Mouse (Mus musculus) skeletal muscle tissue, adult 2 months (tissue): ENCODE data around the gene Mov10.
A peak's percentile ranks its signal among the peaks of the same experiment; 100 is the strongest.

ENCODE experiments used
- DNase-seq: peaks from one replicate; pipeline ENCODE4 v3.0.0-alpha.2; 2012; ENCODE audit warnings: low read depth, low spot score

Mov10 gene

DNA sequence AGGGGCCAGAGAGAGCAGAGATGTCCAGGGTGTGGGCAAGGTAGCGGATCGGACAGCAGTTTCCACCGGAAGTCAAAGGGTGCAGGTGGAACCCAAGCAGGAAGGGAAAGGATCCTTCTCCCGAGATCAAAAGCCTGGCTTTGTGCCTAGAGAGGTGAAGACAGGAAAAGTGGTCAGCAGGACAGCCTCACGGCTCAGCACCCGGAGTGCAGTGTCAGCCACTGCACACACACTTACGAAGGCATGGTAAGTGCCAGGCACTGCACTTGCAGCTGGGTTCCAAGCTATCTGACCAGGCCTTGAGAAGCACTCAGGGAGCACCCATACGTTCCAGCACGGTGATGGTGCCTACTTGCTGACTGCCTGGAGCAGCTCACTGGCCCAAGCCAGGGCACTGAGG is 12.8 kb downstream of the Mov10 start:
- no peak for DNase-seq

DNA sequence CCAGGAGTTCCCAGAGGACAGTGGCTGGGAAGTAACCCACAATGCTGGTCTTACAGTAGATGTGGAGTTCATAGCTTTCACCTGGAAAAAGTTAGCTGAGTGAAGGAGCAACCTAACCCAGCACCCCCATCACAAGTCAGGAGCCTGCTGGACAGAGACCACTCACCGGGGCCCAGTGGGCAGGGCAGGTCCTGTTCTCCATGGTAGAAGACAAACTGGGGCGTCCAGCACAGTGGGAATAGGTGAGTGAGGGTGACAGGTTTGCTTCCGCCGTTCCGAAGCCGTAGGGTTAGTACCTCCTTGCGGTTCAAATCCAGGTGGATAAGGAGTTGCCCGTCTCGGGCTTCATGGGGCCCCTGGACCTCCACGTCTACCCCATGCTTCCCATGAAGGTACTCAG is 14.1 kb downstream of the Mov10 start:
- DNase-seq = no peak

DNA sequence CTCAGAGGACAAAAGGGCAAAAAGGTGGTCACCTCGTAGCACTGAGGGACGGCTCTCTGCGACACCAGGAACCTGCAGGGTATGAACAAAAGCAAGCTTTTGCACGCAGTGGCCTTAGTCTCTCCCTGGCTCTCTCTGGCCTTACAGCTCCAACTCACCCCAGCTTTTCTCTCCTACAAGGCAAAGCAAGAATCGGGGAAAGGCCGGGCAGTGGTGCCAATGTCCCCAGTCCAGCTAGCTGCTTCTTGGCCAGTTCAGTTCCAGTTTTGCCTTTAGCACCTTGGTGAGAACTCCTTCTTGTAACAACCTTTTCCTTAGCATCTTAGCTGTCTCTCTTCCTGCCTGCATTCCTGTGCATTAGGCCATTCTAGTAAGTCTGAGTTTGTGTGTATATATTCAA is 16.9 kb downstream of the Mov10 start:
- DNase-seq = no peak

DNA sequence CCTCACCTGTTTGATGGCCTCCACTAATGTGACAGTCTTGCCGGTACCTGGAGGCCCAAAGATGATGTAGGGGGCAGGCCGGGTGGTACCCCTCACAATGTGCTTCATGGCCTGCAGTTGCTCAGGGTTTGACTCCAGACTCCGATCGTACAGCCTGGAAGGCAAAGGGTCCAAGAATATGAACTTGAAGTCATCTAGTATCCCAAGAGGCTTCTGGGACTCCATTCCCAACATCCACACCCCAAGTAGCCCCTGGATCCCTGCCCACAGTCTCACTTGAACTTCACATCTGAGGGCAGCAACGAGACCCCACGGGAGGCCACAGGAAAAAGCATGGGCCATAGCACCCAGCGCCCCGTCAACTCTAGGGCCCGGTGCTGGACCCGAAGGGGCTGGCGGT is 17.7 kb downstream of the Mov10 start:
- no peak for DNase-seq

DNA sequence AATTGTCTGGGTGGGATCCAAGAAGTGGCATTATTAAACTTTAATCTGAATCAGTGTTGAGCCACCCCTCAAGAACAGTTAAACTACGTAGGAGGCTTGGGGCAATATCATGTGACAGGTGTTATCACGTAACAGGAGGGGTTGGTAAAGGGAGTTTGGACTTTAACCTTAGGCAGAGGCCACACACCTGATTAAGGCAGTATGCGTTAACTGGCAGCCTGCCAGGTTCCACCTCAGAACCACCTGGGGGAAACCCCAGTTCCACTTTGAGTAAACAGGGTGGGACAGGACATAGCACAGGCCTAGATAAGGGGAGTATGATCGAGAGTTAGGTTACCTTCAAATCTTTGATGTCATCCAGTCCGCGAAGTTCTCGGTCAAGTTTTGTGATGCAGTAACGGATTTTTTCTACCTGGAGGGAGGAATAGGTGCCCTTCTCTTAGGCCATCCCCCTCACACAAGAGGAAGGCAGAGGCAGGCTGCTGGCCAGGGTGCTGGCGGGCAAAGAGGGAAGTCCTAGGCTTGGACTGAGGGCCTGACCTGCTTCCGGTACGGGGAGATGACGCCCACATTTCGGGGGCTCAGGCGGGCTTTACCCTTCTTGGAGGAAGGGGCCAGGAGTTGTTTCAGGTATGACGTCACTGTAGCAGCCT is 21.8 kb downstream of the Mov10 start:
- DNase-seq = no peak

DNA sequence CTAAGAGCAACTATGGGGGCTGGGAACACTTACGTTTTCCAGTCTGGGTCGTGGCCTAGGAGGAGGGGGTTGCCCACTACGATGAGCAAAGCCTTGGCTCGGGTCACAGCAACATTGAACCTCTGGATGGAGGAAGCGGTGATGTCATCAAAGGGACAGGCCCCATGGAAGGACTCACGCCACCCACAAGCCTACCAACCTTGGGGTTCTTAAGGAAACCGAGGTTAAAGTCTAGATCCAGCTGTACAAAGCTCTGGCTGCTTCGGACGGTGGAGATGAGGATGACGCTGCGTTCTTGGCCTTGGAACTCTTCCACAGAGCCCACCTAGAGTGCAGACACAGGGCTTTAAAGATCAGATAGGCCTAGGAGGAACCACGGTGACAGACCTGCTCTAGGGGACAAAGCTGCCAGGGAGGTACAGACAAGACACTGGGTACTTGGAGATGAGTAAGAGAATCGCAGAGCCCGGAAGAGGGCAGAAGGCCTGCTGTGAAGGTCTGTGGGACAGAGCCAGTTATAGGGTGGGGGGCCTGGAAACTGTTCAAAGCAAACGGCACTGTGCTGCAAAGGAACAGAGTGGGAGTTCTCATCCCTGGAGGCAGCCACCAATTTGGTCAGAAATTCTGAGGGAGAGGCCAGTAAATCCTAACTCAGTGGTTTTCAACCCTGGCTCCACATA is 22.6 kb downstream of the Mov10 start:
- DNase-seq = no peak

DNA sequence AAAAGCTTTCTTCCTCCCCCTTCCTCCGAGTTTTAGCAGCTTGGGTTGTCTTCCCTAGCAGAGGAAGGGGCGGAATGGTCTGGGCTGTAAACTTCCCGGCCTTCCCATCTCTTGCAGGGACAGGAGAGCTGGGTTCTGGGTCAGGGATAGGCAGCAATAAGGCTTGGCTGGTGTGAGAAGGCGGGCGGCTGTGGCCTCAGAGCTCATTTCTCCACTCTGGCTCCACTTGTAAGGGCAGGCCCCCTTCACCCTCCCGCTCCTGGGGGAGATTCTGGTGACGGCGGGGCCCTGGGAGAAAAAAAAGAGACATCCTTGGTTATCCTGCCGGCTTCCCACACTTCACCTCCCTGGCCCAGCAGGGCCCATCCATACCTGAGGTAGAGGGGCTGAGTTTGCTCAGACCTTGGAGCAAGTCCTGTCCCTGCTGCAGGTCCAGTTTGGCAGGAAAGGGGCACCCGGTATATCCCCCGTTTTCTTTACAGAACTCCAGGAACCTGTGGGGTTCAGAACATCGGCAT is 23.4 kb downstream of the Mov10 start:
- DNase-seq = no peak

DNA sequence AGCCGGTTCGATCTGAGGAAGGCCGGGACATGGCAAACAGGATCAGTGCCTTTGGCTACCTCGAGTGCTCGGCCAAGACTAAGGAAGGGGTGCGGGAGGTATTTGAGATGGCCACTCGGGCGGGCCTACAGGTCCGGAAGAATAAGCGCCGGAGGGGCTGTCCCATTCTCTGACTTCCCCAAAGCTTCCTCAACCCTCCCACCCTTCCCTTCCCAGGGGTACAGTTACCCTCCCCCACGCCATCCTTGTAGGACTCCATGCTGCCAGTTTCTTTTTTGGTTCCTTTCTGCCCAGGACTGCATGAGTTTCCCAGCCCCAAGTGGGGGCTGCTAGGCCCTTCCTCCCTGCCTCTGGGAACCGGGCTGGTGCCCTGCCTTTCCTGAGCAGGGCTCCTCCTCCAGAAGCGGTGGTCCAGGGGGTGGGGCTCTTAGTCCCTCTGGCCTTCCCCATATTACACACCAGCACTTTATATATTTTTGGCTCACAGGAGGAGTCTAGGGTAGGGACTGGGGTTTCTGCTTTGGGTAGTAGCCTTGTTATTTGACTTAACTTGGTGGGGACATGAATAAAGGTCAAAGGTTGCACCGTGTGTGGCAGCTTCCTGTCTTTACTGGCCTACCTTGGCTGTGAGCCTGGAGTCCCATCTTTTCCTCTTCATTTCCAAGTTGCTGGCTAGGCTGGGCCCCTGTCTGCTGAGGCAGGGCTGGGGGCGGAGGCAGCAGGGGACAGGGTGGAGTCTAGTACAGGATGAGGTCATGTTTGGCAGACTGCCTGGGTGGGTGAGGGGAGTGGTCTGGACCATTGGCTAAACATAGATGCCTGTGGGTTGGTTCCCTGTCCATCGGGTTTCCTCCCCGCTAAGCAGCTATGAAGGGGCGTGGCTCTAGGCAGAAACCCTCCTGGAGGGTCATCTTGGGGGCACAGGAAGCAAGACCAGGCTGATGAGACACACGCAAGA is 24.2 kb downstream of the Mov10 start:
- peak; percentile 84 for DNase-seq

DNA sequence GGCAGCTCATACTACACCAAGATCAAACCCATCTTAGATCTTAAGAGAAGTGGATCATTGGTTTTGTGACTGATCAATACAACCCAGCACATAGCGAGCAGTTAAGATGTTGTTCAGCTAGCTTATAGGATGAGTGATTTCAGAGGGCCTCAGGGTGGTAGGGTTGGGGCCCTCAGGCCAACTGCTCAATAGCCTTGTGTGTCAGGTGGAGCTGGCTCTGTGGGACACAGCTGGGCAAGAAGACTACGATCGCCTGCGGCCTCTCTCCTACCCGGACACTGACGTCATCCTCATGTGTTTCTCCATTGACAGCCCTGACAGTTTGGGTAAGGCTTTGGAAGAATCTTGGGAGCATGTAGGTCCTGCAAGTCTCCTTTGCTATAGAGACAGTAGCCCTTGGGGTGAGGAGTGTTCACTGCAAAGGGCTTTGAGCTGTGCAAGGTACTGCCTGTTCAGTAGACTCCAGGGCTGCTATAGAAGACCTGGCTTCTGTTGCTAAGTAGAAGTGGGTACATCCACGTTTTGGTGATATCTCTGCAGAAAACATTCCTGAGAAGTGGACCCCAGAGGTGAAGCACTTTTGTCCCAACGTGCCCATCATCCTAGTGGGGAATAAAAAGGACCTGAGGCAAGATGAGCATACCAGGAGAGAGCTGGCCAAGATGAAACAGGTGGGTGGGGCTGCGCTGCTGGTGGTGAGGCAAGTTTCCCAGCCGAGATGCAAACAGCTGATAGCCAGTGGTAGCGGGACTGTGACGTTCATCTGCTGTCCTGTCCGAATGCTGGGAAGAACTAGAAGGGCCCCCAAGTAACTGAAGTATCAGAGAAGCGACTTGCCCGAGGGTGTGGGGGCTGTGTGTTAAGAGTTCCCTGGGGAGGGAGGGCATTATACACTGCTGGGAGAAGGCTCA is 25.7 kb downstream of the Mov10 start:
- no peak for DNase-seq

DNA sequence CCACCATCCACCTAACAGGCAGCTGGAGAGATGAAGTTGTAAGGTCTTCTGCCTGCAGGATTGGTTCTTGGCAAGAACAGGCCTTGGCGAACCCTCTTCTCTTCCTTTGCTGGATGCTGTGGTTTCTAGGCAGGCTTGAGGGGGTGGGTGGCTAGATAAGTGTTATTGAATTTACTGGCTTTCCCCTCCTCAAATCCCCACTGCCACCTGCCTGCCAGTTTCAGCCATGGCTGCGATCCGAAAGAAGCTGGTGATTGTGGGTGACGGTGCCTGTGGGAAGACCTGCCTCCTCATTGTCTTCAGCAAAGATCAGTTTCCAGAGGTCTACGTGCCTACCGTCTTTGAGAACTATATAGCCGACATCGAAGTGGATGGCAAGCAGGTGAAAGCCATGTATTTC is 26.7 kb downstream of the Mov10 start:
- no peak for DNase-seq

DNA sequence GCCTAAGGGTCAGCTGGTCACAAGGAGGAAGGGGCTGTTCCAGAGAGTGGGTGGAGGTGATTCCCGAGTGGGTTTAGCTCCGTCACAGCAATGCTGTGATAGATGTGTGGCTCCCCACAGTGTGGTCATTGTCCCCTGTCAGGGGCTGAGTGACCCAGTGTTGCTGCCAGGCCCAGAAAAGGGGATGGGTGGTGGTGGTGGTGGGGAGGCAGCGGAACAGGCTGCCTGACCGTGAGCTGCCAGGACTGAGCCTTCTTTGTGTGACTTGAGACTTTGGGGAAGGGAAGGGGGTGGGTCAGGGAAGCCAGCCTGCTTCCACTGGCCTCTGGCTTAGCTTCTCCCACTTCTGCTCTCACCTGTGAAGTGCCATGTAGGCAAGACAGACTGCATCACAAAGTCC is 27.3 kb downstream of the Mov10 start:
- DNase-seq = no peak

DNA sequence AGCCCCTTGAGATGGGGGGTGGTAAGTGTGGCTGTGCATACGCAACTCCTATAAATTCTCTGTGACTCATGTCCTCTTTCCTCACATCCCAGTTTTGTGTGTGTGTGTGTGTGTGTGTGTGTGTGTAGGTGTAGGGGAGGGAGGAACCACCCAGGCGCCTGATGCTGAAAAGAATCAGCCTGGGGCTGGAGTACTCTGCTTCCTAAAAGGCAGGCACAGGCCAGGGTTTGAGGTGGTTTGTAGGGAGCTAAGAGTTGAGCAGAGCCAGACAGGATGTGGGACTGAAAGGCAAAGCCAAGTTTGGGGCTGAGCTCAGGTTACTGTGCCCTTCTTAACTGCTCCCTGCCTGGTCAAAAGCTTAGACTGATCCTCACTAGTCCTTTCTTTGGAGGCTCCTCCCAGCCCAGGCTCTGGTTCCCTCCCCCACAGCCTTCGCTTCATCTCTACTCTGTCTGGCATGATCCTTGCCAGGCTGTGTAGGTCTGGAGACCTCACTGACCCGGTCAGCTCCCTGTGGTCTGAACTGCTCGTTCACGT is 27.9 kb downstream of the Mov10 start:
- no peak for DNase-seq

DNA sequence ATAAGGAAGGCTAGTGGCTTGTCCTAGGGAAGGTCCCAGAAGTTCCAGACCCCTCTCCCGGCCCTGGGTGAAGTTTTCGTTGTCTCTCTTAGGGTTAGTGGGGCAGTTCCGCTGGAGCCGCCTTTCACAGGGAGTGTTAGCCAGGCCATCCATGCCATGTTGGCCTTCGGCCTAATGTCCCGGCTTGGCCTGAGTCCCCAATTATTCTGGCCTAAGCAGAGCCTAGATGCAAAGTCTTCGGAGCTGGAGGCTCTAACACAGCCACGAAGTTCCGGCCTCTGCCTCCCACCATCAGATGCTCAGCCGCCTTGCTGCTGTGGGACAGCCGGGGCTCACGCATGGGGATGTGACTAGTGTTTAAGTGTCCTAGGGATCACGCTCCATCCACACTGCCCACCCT is 28.5 kb downstream of the Mov10 start:
- DNase-seq = no peak

DNA sequence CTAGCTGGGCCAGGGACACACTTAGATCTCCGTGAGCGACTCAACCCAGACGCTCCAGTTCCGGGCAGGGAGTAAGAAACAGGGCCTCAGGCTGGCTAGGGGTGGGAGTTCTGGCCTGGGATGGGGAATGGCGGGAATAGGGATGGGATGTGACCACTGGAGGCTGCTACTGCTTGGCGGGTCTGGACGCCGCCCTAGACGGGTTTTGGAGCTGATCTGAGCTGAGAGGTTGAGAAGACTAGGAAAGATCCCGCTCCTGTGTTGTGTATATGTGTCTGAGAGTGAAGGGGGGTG is 29.1 kb downstream of the Mov10 start:
- no peak for DNase-seq

DNA sequence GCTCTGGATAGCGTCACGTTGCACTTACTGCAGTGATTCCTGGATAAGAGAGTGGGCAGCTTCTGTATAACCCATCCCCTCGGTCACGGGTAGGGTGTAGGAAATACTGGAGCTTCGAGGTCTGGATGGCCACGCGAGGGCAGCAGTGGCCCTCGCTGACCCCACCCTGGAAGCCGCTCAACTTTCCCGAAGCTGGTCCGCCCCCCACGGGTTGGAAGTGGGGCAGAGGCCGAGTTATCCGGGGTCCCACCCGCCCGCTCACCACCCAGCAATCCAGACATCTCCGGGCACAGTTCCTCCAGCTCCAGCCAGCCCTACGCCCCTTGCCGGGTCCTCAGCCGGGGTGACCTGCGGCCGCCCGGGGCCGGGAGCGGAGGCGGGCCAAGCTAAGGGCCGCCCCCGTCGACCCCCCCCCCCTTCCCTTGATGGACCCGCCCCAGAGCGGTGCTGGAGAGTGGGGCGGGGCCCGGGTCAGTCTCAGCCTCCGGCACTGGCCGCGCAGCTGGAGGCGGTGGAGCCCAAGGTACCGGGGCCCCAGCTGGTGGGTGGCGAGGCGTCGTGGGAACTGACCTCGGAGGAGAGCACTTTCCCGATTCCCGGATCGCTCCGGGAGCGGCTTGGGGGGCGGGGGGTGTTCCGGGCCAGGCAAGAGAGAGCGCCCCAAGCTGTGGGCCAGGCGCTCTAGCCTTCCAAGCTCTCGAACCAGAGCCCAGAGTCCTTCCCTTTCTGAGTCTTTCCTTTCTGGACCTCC is 29.6 kb downstream of the Mov10 start:
- peak; percentile 82 for DNase-seq

DNA sequence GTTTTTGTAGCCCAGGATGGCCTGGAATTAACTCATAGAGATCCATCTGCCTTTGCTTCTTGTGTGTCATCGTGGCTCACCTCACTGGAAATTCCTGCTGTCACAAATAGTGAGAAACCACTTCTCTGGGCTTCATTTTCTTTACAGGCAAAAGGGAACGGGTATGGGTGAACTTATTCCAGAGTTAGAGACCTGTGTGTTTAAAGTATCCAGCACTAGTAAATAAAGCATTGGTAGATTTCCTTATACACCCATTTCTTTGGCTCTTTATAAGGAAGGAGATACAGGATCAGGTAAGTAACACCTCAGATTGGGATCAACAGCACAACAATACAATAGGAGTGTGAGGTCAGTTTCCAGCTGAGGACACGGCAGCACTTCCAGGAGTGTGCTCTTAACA is 30.3 kb downstream of the Mov10 start, which contains the start of gene Rhoc:
TSS of gene Rhoc (plus strand) at position 301 of the 400 bp plus-strand sequence.
- no peak for DNase-seq

DNA sequence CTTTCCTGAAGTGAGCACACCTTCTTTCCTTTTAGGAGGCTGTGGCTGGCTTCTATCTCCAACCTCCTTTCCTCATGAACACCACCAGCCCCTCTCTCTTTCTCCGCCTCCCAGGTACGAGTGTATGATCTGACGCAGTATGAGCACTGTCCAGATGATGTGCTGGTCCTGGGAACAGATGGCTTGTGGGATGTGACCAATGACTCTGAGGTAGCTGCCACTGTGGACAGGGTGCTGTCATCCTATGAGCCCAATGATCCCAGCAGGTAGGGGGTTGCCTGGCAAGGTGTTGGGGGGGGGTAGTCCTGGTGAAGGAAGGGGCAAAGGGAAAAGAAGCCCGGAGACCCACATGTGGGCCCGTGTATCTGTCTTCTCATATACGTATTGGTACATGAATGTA is 33.1 kb downstream of the Mov10 start:
- DNase-seq = no peak

DNA sequence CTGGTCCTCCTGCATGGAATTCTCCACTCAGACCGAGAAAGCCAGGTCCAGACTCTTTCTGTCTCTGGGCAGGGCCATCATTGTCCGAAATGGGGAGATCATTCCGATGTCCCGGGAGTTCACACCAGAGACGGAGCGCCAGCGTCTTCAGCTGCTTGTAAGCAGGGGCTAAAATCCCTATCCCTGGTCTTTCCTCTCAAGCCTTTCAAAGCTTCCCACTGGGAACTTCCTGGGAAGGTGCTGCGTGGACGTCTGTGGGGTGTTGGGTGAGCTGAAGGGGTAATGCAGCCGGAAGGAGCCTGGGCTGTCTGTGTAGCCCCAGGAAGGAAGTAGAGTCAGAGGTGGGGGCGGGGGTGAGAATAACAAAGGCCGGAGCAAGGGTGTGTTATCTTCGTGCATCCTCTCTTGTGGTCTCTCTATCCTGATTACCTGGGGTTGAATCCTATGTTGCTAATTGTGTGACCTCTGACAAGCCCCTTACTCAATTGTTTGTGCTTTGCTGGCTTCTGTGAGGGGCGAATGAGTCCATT is 34.3 kb downstream of the Mov10 start:
- no peak for DNase-seq

DNA sequence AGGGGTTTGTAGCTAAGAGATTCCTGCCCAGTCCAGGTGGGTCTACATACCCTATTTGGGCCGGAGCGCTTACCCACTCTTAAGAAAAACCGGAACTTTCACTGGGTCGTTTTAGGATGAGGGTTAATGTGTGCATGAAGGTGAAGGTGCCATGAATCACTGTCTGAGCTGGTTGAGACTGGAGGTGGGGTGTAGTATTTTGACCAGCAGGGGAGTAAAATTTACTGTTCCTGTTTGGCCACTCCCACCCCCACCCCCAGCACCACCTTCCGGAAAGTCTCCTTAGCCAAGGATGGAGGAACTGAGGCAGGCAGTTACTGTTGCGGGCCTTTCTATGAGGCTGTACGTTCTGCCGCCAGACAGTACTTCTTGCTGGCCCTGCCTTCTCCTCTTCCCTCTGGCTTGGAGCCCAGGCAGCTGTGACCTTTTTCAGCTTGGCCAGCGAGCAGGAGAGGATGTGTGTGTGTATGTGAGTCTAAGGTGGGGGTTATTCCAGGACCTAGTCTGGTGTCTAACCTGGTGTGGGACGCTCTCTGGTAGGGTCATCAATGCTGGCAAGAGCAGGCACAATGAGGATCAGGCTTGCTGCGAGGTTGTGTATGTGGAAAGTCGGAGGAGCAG is 36.2 kb downstream of the Mov10 start:
- DNase-seq = peak; percentile 92

DNA sequence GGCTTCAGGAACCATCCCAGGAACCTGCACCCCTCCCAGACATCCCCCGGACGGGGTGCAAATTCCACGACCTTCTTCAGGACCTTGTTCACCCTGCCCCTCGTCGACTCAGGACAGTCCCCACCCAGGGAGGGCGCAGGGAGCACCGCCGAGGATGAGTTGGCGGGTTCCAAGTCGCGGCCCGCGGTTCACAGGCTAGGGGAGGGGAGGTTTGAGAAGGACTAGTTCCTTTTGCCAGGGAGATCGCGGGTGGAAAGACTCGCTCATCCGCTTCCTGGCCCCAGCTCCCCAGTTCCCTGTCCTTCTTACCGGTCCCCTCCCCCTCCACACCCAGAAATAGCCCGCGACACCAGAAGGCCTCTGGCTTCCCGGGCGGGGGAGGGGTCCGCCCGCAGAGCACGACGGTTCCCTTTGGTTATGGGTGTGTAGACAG is 36.9 kb downstream of the Mov10 start, which contains the start of gene Fam19a3:
TSS of gene Fam19a3 (minus strand) at position 370 of the 433 bp plus-strand sequence.
- DNase-seq = peak; percentile 88
